Mouse (Mus musculus) heart, postnatal 0 days (tissue): ENCODE measurements around the gene Gja5. TPM values are rescaled to one million over a fixed set of nuclear protein-coding genes. Genes with fewer than 3 reads are reported as not detected.

Source experiments
- ATAC-seq: fragments of 200-750 bp; cut with Nextera tagmentation; 2 replicates; pipeline ENCODE4 v1.8.0; 2017; ENCODE audit warnings: low read depth, moderate number of reproducible peaks, moderate library complexity; ENCODE audit not compliant: insufficient read depth
- DNase-seq: peaks from one replicate; pipeline ENCODE4 v3.0.0-alpha.2; 2016; ENCODE audit warnings: low spot score
- H3K27ac ChIP-seq: fragments of 300-500 bp; sonication (generic); 2 replicates; pipeline ENCODE4 v1.5.1; 2014; ENCODE audit warnings: low read depth, mild to moderate bottlenecking
- H3K27me3 ChIP-seq: fragments of 300-500 bp; sonication (generic); 2 replicates; pipeline ENCODE4 v1.6.1; 2014; ENCODE audit warnings: low read length, mixed read lengths; ENCODE audit not compliant: control insufficient read depth, insufficient read depth
- H3K36me3 ChIP-seq: fragments of 300-500 bp; sonication (generic); replicated peaks from 2 replicates; pipeline ENCODE4 v1.6.1; 2014; ENCODE audit warnings: low read length, mixed read lengths; ENCODE audit not compliant: control insufficient read depth, insufficient read depth
- H3K4me1 ChIP-seq: fragments of 300-500 bp; sonication (generic); 2 replicates; pipeline ENCODE4 v1.6.1; 2014; ENCODE audit warnings: antibody characterized with exemption; ENCODE audit not compliant: control insufficient read depth, insufficient read depth
- H3K4me2 ChIP-seq: fragments of 300-500 bp; sonication (generic); 2 replicates; pipeline ENCODE4 v1.6.1; 2014; ENCODE audit warnings: low read depth, mild to moderate bottlenecking, low read length, moderate library complexity
- H3K4me3 ChIP-seq: fragments of 300-500 bp; sonication (generic); 2 replicates; pipeline ENCODE4 v1.5.1; 2014; ENCODE audit warnings: low read depth, low read length
- H3K9ac ChIP-seq: fragments of 300-500 bp; sonication (generic); replicated peaks from 2 replicates; pipeline ENCODE4 v1.6.1; 2014; ENCODE audit warnings: low read depth, low read length, mixed read lengths
- H3K9me3 ChIP-seq: fragments of 300-500 bp; sonication (generic); replicated peaks from 2 replicates; pipeline ENCODE4 v1.6.1; 2016; ENCODE audit warnings: low read length; ENCODE audit not compliant: control insufficient read depth
- CTCF ChIP-seq: IDR thresholded peaks from 2 replicates; pipeline ENCODE4 v1.5.1; 2016; ENCODE audit warnings: antibody characterized with exemption, control low read depth, low read depth
- EP300 ChIP-seq: IDR thresholded peaks from 2 replicates; pipeline ENCODE4 v1.6.1; 2016; ENCODE audit warnings: antibody characterized with exemption, low read depth
- whole genome bisulfite sequencing: fragments of 180-500 bp; shearing (Covaris S2); extraction: QIAGEN DNeasy Blood & Tissue Kit; methylation state at CpG from one replicate; pipeline ENCODE4 v1.1.7; 2014; 5-methylcytosine and 5-hydroxymethylcytosine counted together
- polyA plus RNA-seq: library from polyadenylated mRNA; unstranded; fragments of >200 nt; fragmentation: Nextera tagmentation; extraction: Ambion mirVana; gene quantifications from 2 replicates; pipeline ENCODE4 v1.2.1, GENCODE M21; 2015
- total RNA-seq: library from RNA; depleted of rRNA; stranded (reverse); fragments of >200 nt; gene quantifications from 2 replicates; pipeline ENCODE4 v1.2.3, GENCODE M21; 2014; ENCODE audit warnings: low replicate concordance

The Gja5 gene
- total and polyA plus RNA-seq, 2 experiments from 2014 or later: 67.5 to 67.6 TPM

- peaks cover 58% of the 10 kb centered on the region for H3K36me3 ChIP-seq
- H3K4me1 ChIP-seq: no peaks in the 10 kb centered on the region
- TF ChIP-seq EP300 (no peak), CTCF (no peak)
- H3K4me2 ChIP-seq: no peak overlapping the region
- ATAC-seq (no peak), DNase-seq (no peak)
- WGBS: 87% methylated on average over 2 of the region's 2 CpGs
- H3K27ac ChIP-seq: no peak overlapping the region
- no peaks in the 10 kb centered on the region for H3K9me3 ChIP-seq
- no peak overlapping the region for H3K4me3 ChIP-seq
- no peak overlapping the region for H3K9ac ChIP-seq
- no peaks in the 10 kb centered on the region for H3K27me3 ChIP-seq
Measured at GRCm38 (mm10) chr3:96870270-96870669, 34.2 kb upstream of the Gja5 start.

DNA sequence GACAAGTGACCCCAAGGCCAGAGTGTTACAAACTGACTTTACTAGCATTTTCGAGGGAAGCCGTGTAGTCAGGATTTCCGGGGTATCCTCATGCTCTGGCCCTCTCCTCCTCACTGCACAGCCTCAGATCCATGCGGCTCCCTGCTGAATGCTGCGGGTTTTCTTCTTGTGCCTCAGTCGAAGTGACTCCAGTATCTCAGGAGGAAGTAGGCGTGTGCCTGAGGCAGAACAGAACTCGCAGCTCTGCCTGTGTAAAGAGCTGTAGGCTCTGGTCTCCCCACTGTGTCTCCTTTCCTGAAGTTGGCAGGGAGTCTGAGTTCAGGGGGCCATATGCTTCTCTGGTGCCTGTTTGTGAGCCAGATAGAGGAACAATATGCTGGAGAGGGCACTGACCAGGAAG lies 33.4 kb upstream of the Gja5 start:
- no peak overlapping the region for H3K9ac ChIP-seq
- no peak overlapping the region for H3K27ac ChIP-seq
- no peak overlapping the region for H3K4me2 ChIP-seq
- WGBS: 82% methylated on average over 8 of the region's 8 CpGs
- H3K27me3 ChIP-seq: no peaks in the 10 kb centered on the region
- DNase-seq (no peak), ATAC-seq (no peak)
- no peak for TF ChIP-seq CTCF
- no peak for TF ChIP-seq EP300
- H3K4me1 ChIP-seq: no peaks in the 10 kb centered on the region
- no peaks in the 10 kb centered on the region for H3K9me3 ChIP-seq
- no peak overlapping the region for H3K4me3 ChIP-seq
- peaks cover 63% of the 10 kb centered on the region for H3K36me3 ChIP-seq

- ATAC-seq: no peak
Measured at GRCm38 (mm10) chr3:96872501-96872900, 32.0 kb upstream of the Gja5 start.

GRCm38 (mm10) chr3:96874808-96875571 lies 29.5 kb upstream of the Gja5 start:
- Histone ChIP-seq H3K4me1 (no peaks in the 10 kb centered on the region), H3K4me2 (no peak overlapping the region), H3K27ac (no peak overlapping the region), H3K4me3 (no peak overlapping the region), H3K9me3 (no peaks in the 10 kb centered on the region), H3K27me3 (no peaks in the 10 kb centered on the region), H3K36me3 (peaks cover 59% of the 10 kb centered on the region), H3K9ac (no peak overlapping the region)
- ATAC-seq (no peak), DNase-seq (no peak)
- 76% methylated on average over 7 of the region's 7 CpGs for WGBS
- TF ChIP-seq CTCF (no peak), EP300 (no peak)

More at GRCm38 (mm10) chr3:96872501-96872900, 32.0 kb upstream of the Gja5 start:
- 89% methylated on average over 8 of the region's 8 CpGs for WGBS
- Histone ChIP-seq H3K9me3 (no peaks in the 10 kb centered on the region), H3K27me3 (no peaks in the 10 kb centered on the region), H3K4me1 (no peaks in the 10 kb centered on the region), H3K4me3 (no peak overlapping the region), H3K4me2 (no peak overlapping the region), H3K9ac (no peak overlapping the region), H3K36me3 (peaks cover 63% of the 10 kb centered on the region), H3K27ac (no peak overlapping the region)
- DNase-seq: no peak
- TF ChIP-seq EP300 (no peak), CTCF (no peak)

- Histone ChIP-seq H3K9ac (no peak overlapping the region), H3K9me3 (no peaks in the 10 kb centered on the region), H3K4me2 (no peak overlapping the region), H3K4me1 (no peaks in the 10 kb centered on the region), H3K36me3 (peaks cover 51% of the 10 kb centered on the region), H3K27ac (no peak overlapping the region), H3K27me3 (no peaks in the 10 kb centered on the region), H3K4me3 (no peak overlapping the region)
- WGBS: 84% methylated on average over 9 of the region's 9 CpGs
- ATAC-seq (no peak), DNase-seq (no peak)
- no peak for TF ChIP-seq CTCF
- no peak for TF ChIP-seq EP300
Measured at GRCm38 (mm10) chr3:96879536-96879935, 25.0 kb upstream of the Gja5 start.

- Histone ChIP-seq H3K27ac (no peak overlapping the region), H3K9me3 (no peaks in the 10 kb centered on the region), H3K9ac (no peak overlapping the region), H3K27me3 (no peaks in the 10 kb centered on the region), H3K4me1 (no peaks in the 10 kb centered on the region), H3K4me3 (no peak overlapping the region), H3K4me2 (no peak overlapping the region), H3K36me3 (peaks cover 46% of the 10 kb centered on the region)
- no peak for ATAC-seq
- WGBS: 78% methylated on average over 4 of the region's 4 CpGs
- no peak for DNase-seq
- TF ChIP-seq EP300: no peak
- no peak for TF ChIP-seq CTCF
Measured at GRCm38 (mm10) chr3:96880385-96880784, 24.1 kb upstream of the Gja5 start.
